Mouse (Mus musculus) T-cell, adult 2 months (primary cell): ENCODE measurements around the gene B9d1.

Experiments
- DNase-seq: peaks from one replicate; pipeline ENCODE4 v3.0.0; 2022; ENCODE audit warnings: low spot score

B9d1 gene

DNA sequence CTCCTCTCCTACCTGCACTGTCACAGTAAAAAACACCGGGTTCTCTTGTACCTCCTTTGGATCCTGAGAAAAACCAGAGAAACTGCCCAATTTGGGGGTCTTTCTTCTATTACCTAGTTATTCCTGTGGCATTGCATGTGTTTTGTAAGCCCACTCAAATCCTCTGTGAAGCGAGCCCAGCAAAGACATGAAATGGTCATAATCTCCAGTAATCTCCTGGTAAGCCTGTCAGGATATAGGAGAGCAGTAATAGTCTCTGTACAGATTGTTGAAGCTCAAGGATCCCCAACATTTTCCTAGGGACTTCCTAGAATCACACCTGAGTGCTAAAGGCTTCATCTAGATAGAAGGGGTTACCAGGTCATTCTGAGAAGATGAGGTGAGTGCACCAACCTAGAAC lies 36.2 kb downstream of the B9d1 start:
- no peak for DNase-seq

DNA sequence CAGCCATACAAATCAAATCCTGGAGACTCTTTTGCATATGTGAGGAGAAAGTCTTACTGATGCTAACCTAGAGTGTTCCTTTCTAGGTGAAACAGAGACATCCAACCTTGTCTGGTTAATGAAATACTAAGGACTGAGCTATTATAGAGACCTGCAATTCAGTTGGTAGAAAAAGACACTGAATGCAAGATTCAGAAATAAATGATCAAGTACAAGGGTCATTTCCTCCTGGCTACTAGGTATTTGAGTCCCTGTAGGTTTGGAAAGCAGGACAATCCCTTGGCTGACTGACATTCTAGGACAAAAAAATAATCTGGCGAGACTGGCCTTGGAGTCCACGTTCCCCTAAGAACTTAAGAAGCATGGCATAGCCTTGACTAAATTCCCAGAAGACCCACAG lies 40.6 kb downstream of the B9d1 start:
- no peak for DNase-seq

DNA sequence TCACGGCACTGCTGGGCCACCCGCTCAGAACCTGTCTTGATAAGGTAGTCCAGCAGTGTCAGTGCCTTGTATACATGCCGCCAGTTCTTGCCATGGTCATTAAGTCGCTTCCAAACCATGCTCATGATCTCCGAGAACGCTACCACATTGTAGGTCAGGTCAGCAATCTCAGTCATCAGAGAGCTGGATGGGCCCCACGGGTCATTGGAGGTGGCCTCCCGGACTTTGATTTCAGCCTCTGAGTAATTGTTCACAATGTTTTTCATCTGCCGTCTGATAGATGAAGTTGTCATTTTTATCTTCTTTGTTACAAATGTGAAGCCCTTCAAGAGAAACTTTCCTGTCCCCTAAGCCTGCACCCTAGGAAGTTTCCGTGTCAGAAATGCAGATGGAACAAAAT lies 41.5 kb downstream of the B9d1 start:
- DNase-seq: no peak

DNA sequence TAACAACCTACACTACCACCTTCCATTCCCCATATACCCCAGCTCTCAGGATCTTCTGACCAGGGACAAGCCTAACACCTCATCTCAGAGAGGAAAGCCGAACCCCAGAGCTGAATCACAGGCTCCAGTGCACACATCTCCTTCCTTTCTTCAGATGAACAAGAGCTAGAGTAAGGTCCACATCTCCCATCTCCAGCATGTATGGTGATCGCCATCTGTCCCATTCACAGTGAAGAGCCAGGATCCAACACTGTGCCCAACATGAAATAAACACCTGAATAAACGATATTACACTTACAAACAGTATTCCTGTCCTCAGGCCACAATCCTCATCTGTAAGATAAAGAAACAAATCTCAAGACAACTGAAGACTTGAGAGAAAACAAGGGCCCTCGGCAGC lies 42.8 kb downstream of the B9d1 start:
- DNase-seq: no peak

DNA sequence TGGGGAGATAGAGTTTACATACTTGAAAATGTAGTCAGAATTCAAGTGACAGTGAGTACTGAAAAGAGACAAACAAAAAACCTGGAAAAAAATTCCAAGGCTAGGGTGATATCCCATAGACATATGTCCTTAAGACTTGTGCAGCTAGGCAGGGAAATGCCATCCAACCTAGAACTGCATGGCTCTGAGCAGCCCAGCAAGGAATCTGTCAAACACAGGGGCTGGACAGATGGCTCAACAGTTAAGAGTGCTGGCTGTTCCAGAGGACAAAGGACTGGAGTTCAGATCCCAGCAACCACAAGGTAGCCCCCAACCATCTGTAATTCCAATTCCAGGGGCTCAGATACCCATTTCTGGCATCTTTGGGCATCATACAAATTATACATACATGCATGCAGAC lies 45.7 kb downstream of the B9d1 start:
- no peak for DNase-seq

DNA sequence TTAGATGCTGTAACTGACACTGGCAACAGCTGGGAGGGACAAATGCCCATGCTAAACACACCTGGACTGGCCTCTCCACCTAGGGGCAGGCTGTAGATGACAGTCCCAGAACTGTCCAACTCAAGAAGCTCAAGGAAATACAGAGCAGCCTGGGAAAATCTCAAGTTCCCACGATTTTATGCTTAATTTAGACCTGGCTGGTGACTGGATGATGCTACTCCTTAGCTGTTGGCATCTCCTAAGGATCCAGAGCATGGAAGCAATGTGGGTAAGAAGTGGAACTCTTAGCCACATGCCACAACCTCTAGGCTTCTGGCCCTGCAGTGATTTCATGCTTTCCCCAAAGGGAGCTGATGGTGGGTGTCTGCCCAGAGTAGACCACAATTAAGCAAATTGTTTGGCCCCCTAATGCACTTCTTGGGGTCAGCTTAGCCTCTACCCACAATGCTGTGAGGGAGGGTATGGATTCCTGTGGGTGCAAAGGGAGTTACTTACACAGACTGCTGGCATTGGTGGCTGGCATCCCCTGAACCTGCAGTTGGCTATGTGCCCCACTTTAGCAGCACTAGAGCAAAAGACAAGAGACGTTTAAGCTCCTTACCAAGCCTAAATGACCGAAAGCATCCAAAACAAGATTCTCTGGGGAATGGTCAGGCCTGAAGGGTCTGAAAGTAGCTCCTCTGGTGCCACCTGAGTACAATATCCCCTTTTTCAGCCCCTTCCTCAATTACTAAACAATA lies 48.2 kb downstream of the B9d1 start:
- no peak for DNase-seq

DNA sequence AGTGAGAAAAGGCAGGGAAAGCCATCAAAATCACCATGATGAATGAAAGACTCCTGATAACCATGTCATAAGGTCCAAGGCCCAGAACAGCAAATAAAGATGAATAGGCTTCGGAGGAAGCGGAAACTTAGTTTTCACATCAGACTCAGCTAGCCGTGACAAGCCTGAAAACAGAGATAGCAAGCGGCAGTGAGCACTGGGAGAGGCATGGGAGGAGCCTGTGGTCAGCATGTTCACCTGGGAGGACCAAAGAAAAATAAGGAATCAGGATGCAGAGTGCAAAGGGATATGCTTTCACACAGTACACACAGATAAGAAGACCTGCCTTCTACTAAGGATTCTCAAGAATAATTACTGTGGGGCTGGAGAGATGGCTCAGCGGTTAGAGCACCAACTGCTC lies 54.6 kb downstream of the B9d1 start:
- DNase-seq: no peak

DNA sequence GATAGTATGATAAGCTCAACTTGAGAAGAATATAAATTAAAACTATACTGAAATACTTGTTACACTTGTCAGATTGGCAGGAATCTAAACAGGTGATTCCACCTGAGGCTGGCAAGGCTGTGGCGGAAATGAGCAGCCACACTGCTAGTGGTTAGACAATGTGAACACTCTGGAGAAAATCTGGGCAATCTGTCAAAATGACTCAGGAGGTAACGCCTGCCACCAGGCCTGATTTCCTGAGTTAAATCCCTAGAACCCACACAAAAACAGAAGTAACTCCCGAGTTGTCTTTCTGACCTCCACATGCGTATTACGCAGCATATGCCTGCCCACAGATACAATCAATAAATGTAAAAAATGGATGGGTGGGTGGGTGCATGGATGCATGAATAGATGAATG lies 57.5 kb downstream of the B9d1 start:
- no peak for DNase-seq
